Mouse (Mus musculus) MEL (cell line): Measurements from ENCODE around the gene Gata2.

ENCODE experiments used
- CTCF ChIP-seq, 3 experiments: IDR thresholded peaks in 2 of 3; conservative IDR thresholded peaks in 1 of 3; 2 replicates each; pipeline ENCODE4 v1.5.1; 2011 to 2012; ENCODE audit warnings: low read length in 3 of 3, low read depth in 2 of 3, mild to moderate bottlenecking in 2 of 3, improper control_type of control experiment in 1 of 3, inconsistent platforms in 1 of 3, mixed read lengths in 1 of 3, moderate library complexity in 1 of 3; ENCODE audit not compliant: control insufficient read depth in 1 of 3, insufficient read depth in 1 of 3, poor library complexity in 1 of 3, severe bottlenecking in 1 of 3
- EP300 ChIP-seq, 2 experiments: IDR thresholded peaks; 2 replicates each; pipeline ENCODE4 v1.6.1; 2011; ENCODE audit warnings: improper control_type of control experiment in 2 of 2, low read length in 2 of 2, low read depth in 1 of 2, mild to moderate bottlenecking in 1 of 2
- KAT2A ChIP-seq: conservative IDR thresholded peaks from 2 replicates; pipeline ENCODE4 v1.6.1; 2012; ENCODE audit warnings: low read depth, low read length, improper control_type of control experiment, inconsistent platforms
- NRF1 ChIP-seq: IDR thresholded peaks from 2 replicates; pipeline ENCODE4 v1.6.1; 2014; ENCODE audit warnings: low read depth, mild to moderate bottlenecking, inconsistent platforms, low read length, improper control_type of control experiment, moderate library complexity; ENCODE audit not compliant: poor library complexity, insufficient read depth, severe bottlenecking
- POLR2A ChIP-seq, 2 experiments: IDR thresholded peaks; 2 replicates each; pipeline ENCODE4 v1.6.1; 2011 to 2012; ENCODE audit warnings: low read length in 2 of 2, mild to moderate bottlenecking in 2 of 2, control low read depth in 1 of 2, improper control_type of control experiment in 1 of 2, low read depth in 1 of 2, moderate library complexity in 1 of 2; ENCODE audit not compliant: control insufficient read depth in 1 of 2, insufficient read depth in 1 of 2, poor library complexity in 1 of 2
- POLR2AphosphoS2 ChIP-seq: IDR thresholded peaks from 2 replicates; pipeline ENCODE4 v1.6.1; 2011; ENCODE audit warnings: low read length, improper control_type of control experiment
- SMC3 ChIP-seq: IDR thresholded peaks from 2 replicates; pipeline ENCODE4 v1.6.1; 2011; ENCODE audit warnings: low read depth, low read length, improper control_type of control experiment
- UBTF ChIP-seq: IDR thresholded peaks from 2 replicates; pipeline ENCODE4 v1.6.1; 2012; ENCODE audit warnings: low read depth, mild to moderate bottlenecking, inconsistent platforms, low read length, improper control_type of control experiment, moderate library complexity, borderline replicate concordance; ENCODE audit not compliant: insufficient read depth
- USF1 ChIP-seq: IDR thresholded peaks from 2 replicates; pipeline ENCODE4 v1.6.1; 2014; ENCODE audit warnings: low read depth, mild to moderate bottlenecking, inconsistent platforms, low read length, improper control_type of control experiment, moderate library complexity

- TF ChIP-seq CTCF (IDR thresholded peaks at IDR 0.05 in 2 of 3, conservative IDR thresholded peaks at IDR 0.05 in 1 of 3; ENCODE audit: control insufficient read depth in 1 of 3, insufficient read depth in 1 of 3, low read depth in 2 of 3, low read length in 3 of 3, poor library complexity in 1 of 3, severe bottlenecking in 1 of 3) = no peak
- no peak for TF ChIP-seq POLR2AphosphoS2
- TF ChIP-seq KAT2A = no peak
- no peak for TF ChIP-seq POLR2A (IDR thresholded peaks at IDR 0.05; ENCODE audit: control insufficient read depth in 1 of 2, insufficient read depth in 1 of 2, low read depth in 1 of 2, low read length in 2 of 2, poor library complexity in 1 of 2)
- no peak for TF ChIP-seq NRF1
- TF ChIP-seq EP300 (IDR thresholded peaks at IDR 0.05; ENCODE audit: low read depth in 1 of 2, low read length in 2 of 2) = no peak
- TF ChIP-seq USF1 = no peak
- TF ChIP-seq SMC3 = no peak
- no peak for TF ChIP-seq UBTF
Measured at GRCm38 (mm10) chr6:88174191-88174590, 19.5 kb upstream of the Gata2 start.
